ENCODE assay signal across 26 mouse cellular contexts in the genomic region with DNA sequence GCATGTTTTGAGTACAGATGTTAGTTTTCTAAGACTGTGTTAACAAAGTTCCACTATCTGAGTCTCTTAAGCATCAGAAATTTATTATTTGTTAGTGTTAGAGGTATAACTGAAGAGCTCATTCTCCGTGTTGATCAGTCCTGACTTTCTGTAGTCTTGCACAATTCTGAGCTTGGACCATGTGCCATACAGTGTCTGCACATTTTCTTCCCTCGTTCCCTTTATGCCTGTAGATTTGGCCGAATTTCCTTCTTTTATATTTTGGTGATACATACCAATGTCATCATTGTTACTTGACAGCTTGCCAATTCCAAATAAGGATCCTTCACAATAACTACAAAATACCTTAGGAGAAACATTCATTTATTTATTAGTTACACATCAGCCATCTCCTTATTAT.
"Had no signal": no experiment of that assay in that cellular context is flagged by ENCODE, and none has a peak within 500 bp of the region (broad histone marks: within the 10 kb centered on the region; RNA-seq: fewer than 3 reads in every experiment).

No protein-coding gene starts in this region.

- ATAC-seq: hindbrain, embryonic 16.5 days; inflammation-experienced regulatory T-cells, adult 6 months; intestine, embryonic 15.5 days; intestine, postnatal 0 days; liver, embryonic 12.5 days had no signal

- H3K4me3 ChIP-seq: gastrocnemius, adult 2 months; heart, embryonic 10.5 days; heart, embryonic 12.5 days; hindbrain, embryonic 10.5 days; hindbrain, embryonic 12.5 days; intestine, embryonic 15.5 days; limb, embryonic 13.5 days; limb, embryonic 15.5 days; liver, embryonic 12.5 days had no signal

- H3K9me3 ChIP-seq: heart, embryonic 10.5 days; heart, embryonic 12.5 days; hindbrain, embryonic 10.5 days; hindbrain, embryonic 12.5 days; intestine, embryonic 15.5 days; limb, embryonic 13.5 days; limb, embryonic 15.5 days; liver, embryonic 12.5 days had no signal

- H3K4me2 ChIP-seq: heart, embryonic 12.5 days; hindbrain, embryonic 12.5 days; hindbrain, embryonic 14.5 days; intestine, embryonic 15.5 days; limb, embryonic 13.5 days; limb, embryonic 15.5 days; liver, embryonic 12.5 days had no signal

- H3K36me3 ChIP-seq: heart, embryonic 10.5 days; heart, embryonic 12.5 days; hindbrain, embryonic 10.5 days; hindbrain, embryonic 12.5 days; intestine, embryonic 15.5 days; limb, embryonic 13.5 days; limb, embryonic 15.5 days; liver, embryonic 12.5 days had no signal

- H3K9ac ChIP-seq: heart, embryonic 12.5 days; hindbrain, embryonic 12.5 days; hindbrain, embryonic 14.5 days; intestine, embryonic 15.5 days; limb, embryonic 13.5 days; limb, embryonic 15.5 days; liver, embryonic 12.5 days had no signal

- H3K4me1 ChIP-seq: heart, embryonic 10.5 days; heart, embryonic 12.5 days; hindbrain, embryonic 10.5 days; hindbrain, embryonic 12.5 days; intestine, embryonic 15.5 days; limb, embryonic 13.5 days; limb, embryonic 15.5 days; liver, embryonic 12.5 days had no signal

- H3K27ac ChIP-seq: gastrocnemius, adult 2 months; heart, embryonic 10.5 days; hindbrain, embryonic 10.5 days; hindbrain, embryonic 12.5 days; hindbrain, embryonic 14.5 days; intestine, embryonic 15.5 days; limb, embryonic 13.5 days; limb, embryonic 15.5 days; liver, embryonic 12.5 days had no signal

- H3K27me3 ChIP-seq: heart, embryonic 12.5 days; hindbrain, embryonic 12.5 days; intestine, embryonic 15.5 days; limb, embryonic 13.5 days; limb, embryonic 15.5 days; liver, embryonic 12.5 days had no signal

- DNase-seq: gastrocnemius, adult 2 months; gastrocnemius, postnatal 10 days; gastrocnemius, postnatal 25 days; heart, adult 18-20 months; heart, postnatal 10 days; heart, postnatal 4 days; kidney, adult 18-20 months; kidney, adult 8-10 months; kidney, postnatal 10 days; kidney, postnatal 25 days; kidney, postnatal 4 days; layer of hippocampus, adult 9-11 months; layer of hippocampus, postnatal 36 days; left cerebral cortex, postnatal 4 days had no signal
